Mouse (Mus musculus) MEL (cell line): ENCODE measurements at regions not wholly inside any gene's neighbourhood (a gene's known extent, or its start where the extent isn't known, plus 50 kb on each side); places are given as distances from the start of the nearest gene placed in this dataset.

Experiments
- DNase-seq: peaks from one replicate; pipeline ENCODE4 v3.0.0; 2011; ENCODE audit warnings: low read depth, low spot score
- H3K27ac ChIP-seq: 2 replicates; pipeline ENCODE4 v1.5.1; 2012; ENCODE audit warnings: low read depth, mild to moderate bottlenecking, control low read depth, low read length, moderate library complexity; ENCODE audit not compliant: control insufficient read depth
- H3K27me3 ChIP-seq, 2 experiments: fragments of 150-350 bp in 1 of 2; sonication (generic) in 1 of 2; 2 replicates each; pipeline ENCODE4 v1.6.1; 2012; ENCODE audit warnings: low read length in 2 of 2, mild to moderate bottlenecking in 2 of 2, improper control_type of control experiment in 1 of 2, moderate library complexity in 1 of 2; ENCODE audit not compliant: insufficient read depth in 2 of 2, control insufficient read depth in 1 of 2
- H3K36me3 ChIP-seq, 2 experiments: 2 replicates each; pipeline ENCODE4 v1.6.1; 2012 to 2014; ENCODE audit warnings: low read length in 2 of 2, improper control_type of control experiment in 1 of 2, inconsistent platforms in 1 of 2, mild to moderate bottlenecking in 1 of 2; ENCODE audit not compliant: insufficient read depth in 2 of 2, control insufficient read depth in 1 of 2
- H3K4me1 ChIP-seq, 2 experiments: fragments of 150-350 bp in 1 of 2; sonication (generic) in 1 of 2; 2 replicates each; pipeline ENCODE4 v1.6.1; 2012; ENCODE audit warnings: low read length in 2 of 2, improper control_type of control experiment in 1 of 2, mild to moderate bottlenecking in 1 of 2; ENCODE audit not compliant: insufficient read depth in 2 of 2, control insufficient read depth in 1 of 2
- H3K4me3 ChIP-seq, 2 experiments: fragments of 150-350 bp in 1 of 2; sonication (generic) in 1 of 2; 2 replicates each; pipeline ENCODE4 v1.5.1; 2012; ENCODE audit warnings: low read depth in 2 of 2, low read length in 2 of 2, mild to moderate bottlenecking in 2 of 2, moderate library complexity in 2 of 2, control low read depth in 1 of 2, improper control_type of control experiment in 1 of 2; ENCODE audit not compliant: control insufficient read depth in 1 of 2, insufficient read depth in 1 of 2
- H3K79me2 ChIP-seq: 2 replicates; pipeline ENCODE4 v1.6.1; 2012; ENCODE audit warnings: mild to moderate bottlenecking, low read length, moderate library complexity; ENCODE audit not compliant: control insufficient read depth, poor library complexity, insufficient read depth
- H3K9ac ChIP-seq: 2 replicates; pipeline ENCODE4 v1.6.1; 2012; ENCODE audit warnings: low read depth, mild to moderate bottlenecking, control low read depth, low read length, moderate library complexity; ENCODE audit not compliant: control insufficient read depth, poor library complexity, severe bottlenecking
- H3K9me3 ChIP-seq: fragments of 150-350 bp; sonication (generic); replicated peaks from 2 replicates; pipeline ENCODE4 v1.6.1; 2012; ENCODE audit warnings: mild to moderate bottlenecking, low read length, improper control_type of control experiment, moderate library complexity; ENCODE audit not compliant: insufficient read depth
- BHLHE40 ChIP-seq: IDR thresholded peaks from 2 replicates; pipeline ENCODE4 v1.6.1; 2012; ENCODE audit warnings: low read depth, mild to moderate bottlenecking, inconsistent platforms, low read length, improper control_type of control experiment, borderline replicate concordance
- CHD2 ChIP-seq: IDR thresholded peaks from 2 replicates; pipeline ENCODE4 v1.6.1; 2011; ENCODE audit warnings: low read length, improper control_type of control experiment
- E2F4 ChIP-seq: IDR thresholded peaks from 2 replicates; pipeline ENCODE4 v1.6.1; 2011; ENCODE audit warnings: low read depth, low read length, improper control_type of control experiment, borderline replicate concordance
- EP300 ChIP-seq, 2 experiments: IDR thresholded peaks; 2 replicates each; pipeline ENCODE4 v1.6.1; 2011; ENCODE audit warnings: improper control_type of control experiment in 2 of 2, low read length in 2 of 2, low read depth in 1 of 2, mild to moderate bottlenecking in 1 of 2
- ETS1 ChIP-seq: IDR thresholded peaks from 2 replicates; pipeline ENCODE4 v1.6.1; 2012; ENCODE audit warnings: low read depth, mild to moderate bottlenecking, inconsistent platforms, low read length, improper control_type of control experiment, moderate library complexity
- GABPA ChIP-seq: IDR thresholded peaks from 2 replicates; pipeline ENCODE4 v1.6.1; 2012; ENCODE audit warnings: low read depth, mild to moderate bottlenecking, inconsistent platforms, low read length, improper control_type of control experiment, moderate library complexity
- GATA1 ChIP-seq: IDR thresholded peaks from 2 replicates; pipeline ENCODE4 v1.6.1; 2011; ENCODE audit warnings: low read depth, low read length, improper control_type of control experiment
- KAT2A ChIP-seq: conservative IDR thresholded peaks from 2 replicates; pipeline ENCODE4 v1.6.1; 2012; ENCODE audit warnings: low read depth, low read length, improper control_type of control experiment, inconsistent platforms
- MAFK ChIP-seq: IDR thresholded peaks from 2 replicates; pipeline ENCODE4 v1.6.1; 2011; ENCODE audit warnings: low read depth, mild to moderate bottlenecking, low read length, improper control_type of control experiment, borderline replicate concordance
- MAX ChIP-seq: IDR thresholded peaks from 2 replicates; pipeline ENCODE4 v1.6.1; 2011; ENCODE audit warnings: low read length, improper control_type of control experiment
- MAZ ChIP-seq: IDR thresholded peaks from 2 replicates; pipeline ENCODE4 v1.6.1; 2012; ENCODE audit warnings: low read depth, mild to moderate bottlenecking, inconsistent platforms, low read length, improper control_type of control experiment
- MEF2A ChIP-seq: IDR thresholded peaks from 2 replicates; pipeline ENCODE4 v1.6.1; 2014; ENCODE audit warnings: low read depth, mild to moderate bottlenecking, inconsistent platforms, low read length, improper control_type of control experiment; ENCODE audit not compliant: poor library complexity, insufficient replicate concordance, severe bottlenecking; ENCODE audit errors: extremely low read depth
- MYB ChIP-seq: IDR thresholded peaks from 2 replicates; pipeline ENCODE4 v1.6.1; 2011; ENCODE audit warnings: mild to moderate bottlenecking, low read depth, low read length, improper control_type of control experiment
- MYC ChIP-seq: IDR thresholded peaks from 2 replicates; pipeline ENCODE4 v1.6.1; 2011; ENCODE audit warnings: low read depth, mild to moderate bottlenecking, low read length, improper control_type of control experiment, moderate library complexity
- NELFE ChIP-seq: IDR thresholded peaks from 2 replicates; pipeline ENCODE4 v1.6.1; 2011; ENCODE audit warnings: low read depth, low read length, improper control_type of control experiment
- NRF1 ChIP-seq: IDR thresholded peaks from 2 replicates; pipeline ENCODE4 v1.6.1; 2014; ENCODE audit warnings: low read depth, mild to moderate bottlenecking, inconsistent platforms, low read length, improper control_type of control experiment, moderate library complexity; ENCODE audit not compliant: poor library complexity, insufficient read depth, severe bottlenecking
- POLR2AphosphoS5 ChIP-seq: IDR thresholded peaks from 2 replicates; pipeline ENCODE4 v1.6.1; 2012; ENCODE audit warnings: low read depth, borderline replicate concordance, mild to moderate bottlenecking, inconsistent platforms, low read length, moderate library complexity, mixed read lengths
- RAD21 ChIP-seq: IDR thresholded peaks from 2 replicates; pipeline ENCODE4 v1.6.1; 2011; ENCODE audit warnings: mild to moderate bottlenecking, low read depth, low read length, improper control_type of control experiment
- RCOR1 ChIP-seq: IDR thresholded peaks from 2 replicates; pipeline ENCODE4 v1.6.1; 2012; ENCODE audit warnings: low read depth, mild to moderate bottlenecking, inconsistent platforms, low read length, improper control_type of control experiment
- SIN3A ChIP-seq: IDR thresholded peaks from 2 replicates; pipeline ENCODE4 v1.6.1; 2012; ENCODE audit warnings: low read length, improper control_type of control experiment, inconsistent platforms
- SMC3 ChIP-seq: IDR thresholded peaks from 2 replicates; pipeline ENCODE4 v1.6.1; 2011; ENCODE audit warnings: low read depth, low read length, improper control_type of control experiment
- UBTF ChIP-seq: IDR thresholded peaks from 2 replicates; pipeline ENCODE4 v1.6.1; 2012; ENCODE audit warnings: low read depth, mild to moderate bottlenecking, inconsistent platforms, low read length, improper control_type of control experiment, moderate library complexity, borderline replicate concordance; ENCODE audit not compliant: insufficient read depth
- USF1 ChIP-seq: IDR thresholded peaks from 2 replicates; pipeline ENCODE4 v1.6.1; 2014; ENCODE audit warnings: low read depth, mild to moderate bottlenecking, inconsistent platforms, low read length, improper control_type of control experiment, moderate library complexity
- ZC3H11A ChIP-seq: IDR thresholded peaks from 2 replicates; pipeline ENCODE4 v1.6.1; 2012; ENCODE audit warnings: low read depth, mild to moderate bottlenecking, inconsistent platforms, low read length, improper control_type of control experiment
- ZKSCAN1 ChIP-seq: IDR thresholded peaks from 2 replicates; pipeline ENCODE4 v1.6.1; 2012; ENCODE audit warnings: low read depth, mild to moderate bottlenecking, inconsistent platforms, low read length, improper control_type of control experiment, moderate library complexity
- ZMIZ1 ChIP-seq: IDR thresholded peaks from 2 replicates; pipeline ENCODE4 v1.6.1; 2012; ENCODE audit warnings: low read depth, mild to moderate bottlenecking, inconsistent platforms, low read length, improper control_type of control experiment, moderate library complexity
- ZNF384 ChIP-seq: IDR thresholded peaks from 2 replicates; pipeline ENCODE4 v1.6.1; 2012; ENCODE audit warnings: low read depth, mild to moderate bottlenecking, inconsistent platforms, low read length, improper control_type of control experiment

- no peak overlapping the region for H3K4me3 ChIP-seq
- no peaks in the 10 kb centered on the region for H3K9me3 ChIP-seq
- DNase-seq, result no peak
- H3K27ac ChIP-seq, result no peak overlapping the region
- H3K27me3 ChIP-seq, result peaks cover 3 to 12% of the 10 kb centered on the region in 2 experiments
- H3K9ac ChIP-seq, result no peak overlapping the region
- no peaks in the 10 kb centered on the region for H3K4me1 ChIP-seq
- TF ChIP-seq NRF1 (no peak), MAFK (no peak), ZMIZ1 (no peak), POLR2AphosphoS5 (no peak), ZC3H11A (no peak), CHD2 (no peak), MAZ (no peak), SIN3A (no peak), RAD21 (no peak), ETS1 (no peak), UBTF (no peak), MAX (no peak), GABPA (no peak), ZKSCAN1 (no peak), NELFE (no peak), MYC (no peak)
- TF ChIP-seq, all 39 proteins: peak for 0
- H3K36me3 ChIP-seq, result no peaks in the 10 kb centered on the region
- H3K79me2 ChIP-seq, result no peaks in the 10 kb centered on the region
These were observed 194.8 kb downstream of the Dad1 start for GRCm38 (mm10) chr14:54059096-54059495.

GRCm38 (mm10) chr14:54056691-54057090 lies 197.2 kb downstream of the Dad1 start:
- Histone ChIP-seq H3K4me1 (no peaks in the 10 kb centered on the region), H3K9me3 (no peaks in the 10 kb centered on the region), H3K36me3 (no peaks in the 10 kb centered on the region), H3K27ac (no peak overlapping the region), H3K4me3 (no peak overlapping the region), H3K27me3 (peaks cover 5 to 6% of the 10 kb centered on the region in 2 experiments; a peak in 3 of 4 replicates), H3K79me2 (no peaks in the 10 kb centered on the region), H3K9ac (no peak overlapping the region)
- DNase-seq, result no peak
- no peak for TF ChIP-seq GATA1
- TF ChIP-seq ZKSCAN1, result no peak
- no peak for TF ChIP-seq MAFK
- TF ChIP-seq ZC3H11A, result no peak
- no peak for TF ChIP-seq RCOR1
- TF ChIP-seq USF1, result no peak
- TF ChIP-seq EP300 (IDR thresholded peaks at IDR 0.05; ENCODE audit: low read depth in 1 of 2, low read length in 2 of 2), result no peak
- no peak for TF ChIP-seq ZNF384
- TF ChIP-seq SMC3, result no peak
- no peak for TF ChIP-seq POLR2AphosphoS5
- no peak for TF ChIP-seq KAT2A
- no peak for TF ChIP-seq MEF2A
- TF ChIP-seq MYB, result no peak
- TF ChIP-seq E2F4, result no peak
- no peak for TF ChIP-seq SIN3A
- no peak for TF ChIP-seq ETS1
- no peak for TF ChIP-seq BHLHE40
